In the genomic region with DNA sequence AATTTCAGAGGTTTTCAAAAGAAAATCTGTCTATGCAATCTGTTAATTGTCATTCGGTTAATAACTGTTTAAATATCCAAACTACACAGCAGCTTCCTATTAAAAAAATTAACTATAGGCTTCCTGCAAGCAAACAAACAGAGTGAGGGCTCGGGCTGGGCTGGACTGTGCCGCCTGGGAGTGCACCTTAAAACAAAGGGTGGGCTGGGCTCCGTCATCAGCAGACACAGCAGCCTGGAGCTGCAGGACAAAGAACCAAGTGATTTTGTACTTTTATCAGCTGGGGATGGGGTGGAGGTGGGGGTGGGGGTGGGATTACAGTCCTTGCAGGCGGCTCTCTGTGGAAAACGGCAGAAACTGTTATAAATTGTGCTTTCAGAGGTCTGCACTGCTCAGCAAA, we compare ENCODE assay signal across 11 mouse cellular contexts.
DNase-seq lines count a peak whose midpoint lies in the region; ATAC-seq and TF ChIP-seq lines count a peak whose summit lies in the region.
"Had no signal": no experiment of that assay in that cellular context is flagged by ENCODE, and none has a peak within 500 bp of the region (broad histone marks: within the 10 kb centered on the region; RNA-seq: fewer than 3 reads in every experiment).

No protein-coding gene starts in this region.

- TF ChIP-seq POLR2A in heart, adult 2 months (IDR thresholded peaks at IDR 0.05; ENCODE audit: insufficient read depth, low read depth, low read length) = no peak

- H3K36me3 ChIP-seq in forebrain, embryonic 12.5 days (replicated peaks) = peaks cover 13% of the 10 kb centered on the region
- H3K36me3 ChIP-seq in hindbrain, embryonic 16.5 days (ENCODE audit: control insufficient read depth, insufficient read depth, low read length) = peaks cover 2% of the 10 kb centered on the region; the same call in 1 of the 2 replicates
- peaks cover 4% of the 10 kb centered on the region; the same call in 1 of the 2 replicates for H3K36me3 ChIP-seq in midbrain, embryonic 14.5 days (ENCODE audit: control insufficient read depth, insufficient read depth, low read length)
- no peaks in the 10 kb centered on the region for H3K36me3 ChIP-seq in heart, adult 2 months (ENCODE audit: control insufficient read depth, insufficient read depth, low read length)
- no peaks in the 10 kb centered on the region for H3K36me3 ChIP-seq in heart, embryonic 12.5 days

- TF ChIP-seq EP300 in heart, adult 2 months (IDR thresholded peaks at IDR 0.05; ENCODE audit: insufficient read depth, low read depth, low read length) = no peak

- no peak overlapping the region for H3K4me3 ChIP-seq in forebrain, embryonic 12.5 days (replicated peaks)
- H3K4me3 ChIP-seq in hindbrain, embryonic 16.5 days (ENCODE audit: low read length) = no peak overlapping the region
- H3K4me3 ChIP-seq in midbrain, embryonic 14.5 days (replicated peaks; ENCODE audit: low read depth, low read length) = no peak overlapping the region
- no peak overlapping the region for H3K4me3 ChIP-seq in heart, adult 2 months
- H3K4me3 ChIP-seq in heart, embryonic 12.5 days = no peak overlapping the region
- H3K4me3 ChIP-seq: erythroblast, embryonic 14.5 days had no signal

- H3K79me2 ChIP-seq in heart, adult 2 months (replicated peaks; ENCODE audit: control insufficient read depth, insufficient read depth, low read length) = no peaks in the 10 kb centered on the region

- 10% methylated on average over 6 of the region's 6 CpGs for WGBS in forebrain, embryonic 12.5 days
- WGBS in hindbrain, embryonic 16.5 days = 22% methylated on average over 6 of the region's 6 CpGs
- WGBS in midbrain, embryonic 14.5 days = 10% methylated on average over 6 of the region's 6 CpGs
- 60% methylated on average over 6 of the region's 6 CpGs for WGBS in heart, adult 2 months
- WGBS in heart, embryonic 12.5 days = 30% methylated on average over 6 of the region's 6 CpGs

- TF ChIP-seq CTCF in heart, adult 2 months (IDR thresholded peaks at IDR 0.05) = no peak

- peak overlapping the region; percentile 11 for H3K4me2 ChIP-seq in forebrain, embryonic 12.5 days
- H3K4me2 ChIP-seq in hindbrain, embryonic 16.5 days (ENCODE audit: low read length) = no peak overlapping the region
- 0 out of 2 replicates have a peak overlapping the region, but pooled peaks have one; percentile 9 for H3K4me2 ChIP-seq in midbrain, embryonic 14.5 days (ENCODE audit: low read length)
- no peak overlapping the region for H3K4me2 ChIP-seq in heart, embryonic 12.5 days

- peak; percentile 32 for DNase-seq in ES-CJ7 (ENCODE audit: low read depth, low spot score)
- DNase-seq in midbrain, embryonic 14.5 days = peak; percentile 74
- no peak for DNase-seq in heart, adult 2 months
- DNase-seq in ovary, postnatal 36 days (ENCODE audit: low spot score) = no peak
- DNase-seq in spleen, postnatal 10 days (ENCODE audit: low spot score in 2 of 2) = no peak
- DNase-seq: gastrocnemius, postnatal 14 days; kidney, adult 11 months had no signal

- H3K27ac ChIP-seq in forebrain, embryonic 12.5 days = peak overlapping the region; percentile 89
- peak overlapping the region; percentile 13 for H3K27ac ChIP-seq in hindbrain, embryonic 16.5 days (ENCODE audit: low read depth, low read length)
- H3K27ac ChIP-seq in midbrain, embryonic 14.5 days (replicated peaks; ENCODE audit: low read depth, low read length) = peak overlapping the region; percentile 87
- H3K27ac ChIP-seq in heart, adult 2 months = no peak overlapping the region
- H3K27ac ChIP-seq in heart, embryonic 12.5 days (ENCODE audit: poor library complexity, severe bottlenecking) = no peak overlapping the region

- H3K4me1 ChIP-seq in forebrain, embryonic 12.5 days = peaks cover 72% of the 10 kb centered on the region
- peaks cover 43% of the 10 kb centered on the region for H3K4me1 ChIP-seq in hindbrain, embryonic 16.5 days (ENCODE audit: control insufficient read depth, insufficient read depth, low read depth, low read length)
- H3K4me1 ChIP-seq in midbrain, embryonic 14.5 days (ENCODE audit: control insufficient read depth, insufficient read depth, low read length) = peaks cover 78% of the 10 kb centered on the region
- H3K4me1 ChIP-seq in heart, adult 2 months (ENCODE audit: control insufficient read depth, insufficient read depth, low read length) = no peaks in the 10 kb centered on the region
- peaks cover 17% of the 10 kb centered on the region for H3K4me1 ChIP-seq in heart, embryonic 12.5 days (replicated peaks)

- ATAC-seq in forebrain, embryonic 12.5 days (ENCODE audit: low FRiP score) = peak; percentile 65; the same call in 1 of the 2 replicates
- ATAC-seq in hindbrain, embryonic 16.5 days = no peak
- peak; percentile 53; the same call in 1 of the 2 replicates for ATAC-seq in midbrain, embryonic 14.5 days (ENCODE audit: low FRiP score, low TSS enrichment)
- ATAC-seq in heart, embryonic 12.5 days (ENCODE audit: insufficient number of reproducible peaks, low FRiP score) = no peak

- peaks cover 40% of the 10 kb centered on the region for H3K27me3 ChIP-seq in forebrain, embryonic 12.5 days
- no peaks in the 10 kb centered on the region for H3K27me3 ChIP-seq in hindbrain, embryonic 16.5 days (replicated peaks; ENCODE audit: control insufficient read depth, insufficient read depth, low read length)
- H3K27me3 ChIP-seq in midbrain, embryonic 14.5 days (ENCODE audit: control insufficient read depth, insufficient read depth, low read length) = no peaks in the 10 kb centered on the region
- H3K27me3 ChIP-seq in heart, adult 2 months (ENCODE audit: control insufficient read depth, insufficient read depth, low read length) = no peaks in the 10 kb centered on the region
- H3K27me3 ChIP-seq in heart, embryonic 12.5 days (replicated peaks) = no peaks in the 10 kb centered on the region

- no peaks in the 10 kb centered on the region for H3K9me3 ChIP-seq in forebrain, embryonic 12.5 days
- no peaks in the 10 kb centered on the region for H3K9me3 ChIP-seq in hindbrain, embryonic 16.5 days (ENCODE audit: control insufficient read depth, low read length)
- no peaks in the 10 kb centered on the region for H3K9me3 ChIP-seq in midbrain, embryonic 14.5 days (ENCODE audit: control insufficient read depth, low read length)
- no peaks in the 10 kb centered on the region for H3K9me3 ChIP-seq in heart, embryonic 12.5 days (replicated peaks)

- intact Hi-C loops in heart, adult 2 months (cut with DNase I) = no loop called here

- H3K9ac ChIP-seq in forebrain, embryonic 12.5 days = no peak overlapping the region; the same call in 1 of the 2 replicates
- H3K9ac ChIP-seq in hindbrain, embryonic 16.5 days (ENCODE audit: low read depth, low read length) = no peak overlapping the region
- peak overlapping the region; percentile 48 for H3K9ac ChIP-seq in midbrain, embryonic 14.5 days (replicated peaks; ENCODE audit: low read length)
- H3K9ac ChIP-seq in heart, adult 2 months (ENCODE audit: low read depth, low read length) = no peak overlapping the region
- H3K9ac ChIP-seq in heart, embryonic 12.5 days = no peak overlapping the region

Comparison
In these comparisons a context has a peak if more than half of its experiments do, and no peak if none do; other contexts are left out.
1. DNase-seq: peak in ES-CJ7 (single experiment) and midbrain, embryonic 14.5 days (single experiment); none in heart, adult 2 months (0 of 2), ovary, postnatal 36 days (single experiment) and spleen, postnatal 10 days (0 of 2).
2. ATAC-seq: peak in forebrain, embryonic 12.5 days (single experiment) and midbrain, embryonic 14.5 days (single experiment); none in hindbrain, embryonic 16.5 days (single experiment) and heart, embryonic 12.5 days (single experiment).
3. H3K27ac ChIP-seq: peak in forebrain, embryonic 12.5 days (single experiment), hindbrain, embryonic 16.5 days (single experiment) and midbrain, embryonic 14.5 days (single experiment); none in heart, adult 2 months (single experiment) and heart, embryonic 12.5 days (single experiment).
4. H3K4me2 ChIP-seq: peak in forebrain, embryonic 12.5 days (single experiment) and midbrain, embryonic 14.5 days (single experiment); none in hindbrain, embryonic 16.5 days (single experiment) and heart, embryonic 12.5 days (single experiment).